In the genomic region with DNA sequence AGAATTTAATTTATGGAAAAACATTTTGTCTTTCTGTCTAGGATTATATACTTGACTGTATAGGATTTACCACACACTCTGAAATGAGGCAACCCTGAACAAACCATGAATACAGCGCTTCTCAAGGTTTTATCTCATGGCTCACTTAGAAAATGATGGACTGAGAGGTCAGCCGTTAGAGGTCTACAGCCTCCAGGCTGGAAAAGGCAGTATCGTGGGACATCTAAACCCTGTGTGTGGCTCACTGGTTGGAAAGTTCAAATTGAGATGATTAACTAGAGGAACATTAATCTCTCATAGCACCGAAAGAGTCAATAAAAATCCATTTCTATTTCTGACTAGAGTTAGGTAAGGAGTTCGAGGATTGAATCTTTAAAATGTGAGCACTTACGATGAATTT, we compare ENCODE assay signal across 11 mouse cellular contexts.
DNase-seq lines count a peak whose midpoint lies in the region; ATAC-seq and TF ChIP-seq lines count a peak whose summit lies in the region.
"Had no signal": no experiment of that assay in that cellular context is flagged by ENCODE, and none has a peak within 500 bp of the region (broad histone marks: within the 10 kb centered on the region; RNA-seq: fewer than 3 reads in every experiment).

No protein-coding gene starts in this region.

- peak overlapping the region; percentile 56 for H3K4me2 ChIP-seq in heart, embryonic 12.5 days
- H3K4me2 ChIP-seq in kidney, embryonic 15.5 days: peak overlapping the region; percentile 49
- H3K4me2 ChIP-seq in midbrain, embryonic 13.5 days (replicated peaks): no peak overlapping the region
- no peak overlapping the region for H3K4me2 ChIP-seq in midbrain, postnatal 0 days (ENCODE audit: low read depth, low read length, poor library complexity, severe bottlenecking)
- H3K4me2 ChIP-seq in forebrain, embryonic 15.5 days (replicated peaks): no peak overlapping the region
- H3K4me2 ChIP-seq: limb, embryonic 13.5 days had no signal

- DNase-seq in heart, adult 11 months: no peak
- no peak for DNase-seq in kidney, adult 11 months
- no peak for DNase-seq in midbrain, postnatal 0 days (ENCODE audit: low spot score)
- no peak for DNase-seq in spleen, postnatal 36 days (ENCODE audit: low spot score in 2 of 2)
- DNase-seq: cerebellum, adult 8-10 months had no signal

- no peaks in the 10 kb centered on the region for H3K27me3 ChIP-seq in heart, embryonic 12.5 days (replicated peaks)
- H3K27me3 ChIP-seq in kidney, embryonic 15.5 days: no peaks in the 10 kb centered on the region
- no peaks in the 10 kb centered on the region for H3K27me3 ChIP-seq in midbrain, embryonic 13.5 days
- no peaks in the 10 kb centered on the region for H3K27me3 ChIP-seq in midbrain, postnatal 0 days (ENCODE audit: insufficient read depth, low read length)
- no peaks in the 10 kb centered on the region for H3K27me3 ChIP-seq in forebrain, embryonic 15.5 days
- H3K27me3 ChIP-seq: limb, embryonic 13.5 days had no signal

- 39% methylated on average over 6 of the region's 6 CpGs for WGBS in heart, embryonic 12.5 days
- 12% methylated on average over 6 of the region's 6 CpGs for WGBS in kidney, embryonic 15.5 days
- WGBS in midbrain, embryonic 13.5 days: 52% methylated on average over 6 of the region's 6 CpGs
- 56% methylated on average over 6 of the region's 6 CpGs for WGBS in midbrain, postnatal 0 days
- 65% methylated on average over 6 of the region's 6 CpGs for WGBS in forebrain, embryonic 15.5 days

- TF ChIP-seq CTCF in midbrain, postnatal 0 days (IDR thresholded peaks at IDR 0.05): no peak

- peaks cover 35% of the 10 kb centered on the region for H3K36me3 ChIP-seq in heart, embryonic 12.5 days
- no peaks in the 10 kb centered on the region for H3K36me3 ChIP-seq in kidney, embryonic 15.5 days
- H3K36me3 ChIP-seq in midbrain, embryonic 13.5 days: no peaks in the 10 kb centered on the region
- H3K36me3 ChIP-seq in midbrain, postnatal 0 days (ENCODE audit: insufficient read depth, low read length): no peaks in the 10 kb centered on the region
- H3K36me3 ChIP-seq in forebrain, embryonic 15.5 days: no peaks in the 10 kb centered on the region
- H3K36me3 ChIP-seq: G1E; limb, embryonic 13.5 days had no signal

- peaks cover 33% of the 10 kb centered on the region for H3K4me1 ChIP-seq in heart, embryonic 12.5 days (replicated peaks)
- H3K4me1 ChIP-seq in kidney, embryonic 15.5 days: peaks cover 34% of the 10 kb centered on the region
- H3K4me1 ChIP-seq in midbrain, embryonic 13.5 days (replicated peaks): peaks cover 22% of the 10 kb centered on the region
- H3K4me1 ChIP-seq in midbrain, postnatal 0 days (ENCODE audit: insufficient read depth, low read length): 0 out of 2 replicates have a peak, but pooled peaks cover 6% of the 10 kb centered on the region
- H3K4me1 ChIP-seq in forebrain, embryonic 15.5 days: peaks cover 28% of the 10 kb centered on the region

- no peak overlapping the region for H3K4me3 ChIP-seq in heart, embryonic 12.5 days
- H3K4me3 ChIP-seq in kidney, embryonic 15.5 days (replicated peaks): no peak overlapping the region
- H3K4me3 ChIP-seq in midbrain, embryonic 13.5 days (replicated peaks): no peak overlapping the region
- H3K4me3 ChIP-seq in midbrain, postnatal 0 days (ENCODE audit: low read depth, low read length): no peak overlapping the region
- no peak overlapping the region for H3K4me3 ChIP-seq in forebrain, embryonic 15.5 days
- H3K4me3 ChIP-seq: limb, embryonic 13.5 days had no signal

- ATAC-seq in heart, embryonic 12.5 days (ENCODE audit: insufficient number of reproducible peaks, low FRiP score): no peak
- peak; percentile 54; the same call in 1 of the 2 replicates for ATAC-seq in kidney, embryonic 15.5 days (replicated peaks; ENCODE audit: low FRiP score)
- no peak for ATAC-seq in midbrain, embryonic 13.5 days
- no peak for ATAC-seq in midbrain, postnatal 0 days (ENCODE audit: low FRiP score)
- ATAC-seq in forebrain, embryonic 15.5 days (replicated peaks): no peak

- peak overlapping the region; percentile 86 for H3K27ac ChIP-seq in heart, embryonic 12.5 days (ENCODE audit: poor library complexity, severe bottlenecking)
- H3K27ac ChIP-seq in kidney, embryonic 15.5 days: peak overlapping the region; percentile 86
- peak overlapping the region; percentile 65 for H3K27ac ChIP-seq in midbrain, embryonic 13.5 days
- no peak overlapping the region for H3K27ac ChIP-seq in midbrain, postnatal 0 days (ENCODE audit: low read depth, low read length)
- peak overlapping the region; percentile 7; the same call in 1 of the 2 replicates for H3K27ac ChIP-seq in forebrain, embryonic 15.5 days (replicated peaks)
- H3K27ac ChIP-seq: limb, embryonic 13.5 days had no signal

- H3K9me3 ChIP-seq in heart, embryonic 12.5 days (replicated peaks): no peaks in the 10 kb centered on the region
- H3K9me3 ChIP-seq in kidney, embryonic 15.5 days (replicated peaks): no peaks in the 10 kb centered on the region
- no peaks in the 10 kb centered on the region for H3K9me3 ChIP-seq in midbrain, embryonic 13.5 days
- H3K9me3 ChIP-seq in midbrain, postnatal 0 days (ENCODE audit: low read length): no peaks in the 10 kb centered on the region
- no peaks in the 10 kb centered on the region for H3K9me3 ChIP-seq in forebrain, embryonic 15.5 days
- H3K9me3 ChIP-seq: G1E; limb, embryonic 13.5 days had no signal

- H3K9ac ChIP-seq in heart, embryonic 12.5 days: no peak overlapping the region
- no peak overlapping the region for H3K9ac ChIP-seq in kidney, embryonic 15.5 days
- no peak overlapping the region for H3K9ac ChIP-seq in midbrain, embryonic 13.5 days (replicated peaks)
- no peak overlapping the region for H3K9ac ChIP-seq in midbrain, postnatal 0 days (replicated peaks; ENCODE audit: low read length, poor library complexity, severe bottlenecking)
- H3K9ac ChIP-seq in forebrain, embryonic 15.5 days (replicated peaks): no peak overlapping the region
- H3K9ac ChIP-seq: limb, embryonic 13.5 days had no signal

Comparison
In these comparisons a context has a peak if more than half of its experiments do, and no peak if none do; other contexts are left out.
1. H3K4me2 ChIP-seq: peak in heart, embryonic 12.5 days (single experiment) and kidney, embryonic 15.5 days (single experiment); none in midbrain, embryonic 13.5 days (single experiment), midbrain, postnatal 0 days (single experiment) and forebrain, embryonic 15.5 days (single experiment).